Mouse (Mus musculus): ENCODE measurements around the gene Arid5b. TPM values are rescaled to one million over a fixed set of nuclear protein-coding genes. Genes with fewer than 3 reads are reported as not detected.

The Arid5b gene
- total RNA-seq, 2 experiments from 2014 or later: 27.3 to 33.9 TPM

DNA sequence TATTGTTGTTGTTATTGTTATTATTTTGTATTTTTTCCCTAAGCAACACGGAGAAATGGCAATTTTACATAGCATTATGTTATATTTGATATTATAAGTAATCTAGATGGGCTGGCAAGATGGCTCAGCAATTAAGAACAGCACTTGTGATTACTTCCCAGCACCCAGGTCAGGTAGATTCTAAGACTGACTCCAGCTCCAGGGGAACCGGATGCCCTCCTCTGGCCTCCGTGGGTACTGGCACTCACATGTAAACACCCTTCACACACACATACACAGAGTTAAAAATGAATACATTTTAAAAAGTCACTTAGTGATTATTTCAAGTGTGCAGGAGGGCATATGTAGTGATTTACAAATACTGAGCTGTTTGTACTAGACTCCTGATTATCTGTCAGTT lies 190.8 kb downstream of the Arid5b start:
- no peak for DNase-seq

DNA sequence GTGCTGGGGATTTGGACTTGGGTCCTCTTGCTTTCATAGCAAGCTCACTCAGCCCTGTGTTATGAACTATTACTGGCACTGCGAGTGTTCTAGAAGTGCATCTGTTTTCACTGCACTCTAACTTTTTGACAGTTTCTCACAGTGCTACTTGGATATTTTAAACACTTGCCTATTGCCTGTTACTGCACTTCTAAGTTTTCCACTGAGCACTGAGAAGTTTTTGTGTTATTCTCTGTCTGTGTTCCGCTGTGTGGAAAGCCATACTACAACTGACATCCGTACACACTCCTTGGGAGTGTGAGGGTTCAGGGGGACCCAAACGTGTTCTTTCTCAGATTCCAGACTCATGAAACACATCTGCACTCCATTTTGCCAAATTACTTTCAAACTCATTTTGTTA lies 191.6 kb downstream of the Arid5b start:
- no peak for DNase-seq

DNA sequence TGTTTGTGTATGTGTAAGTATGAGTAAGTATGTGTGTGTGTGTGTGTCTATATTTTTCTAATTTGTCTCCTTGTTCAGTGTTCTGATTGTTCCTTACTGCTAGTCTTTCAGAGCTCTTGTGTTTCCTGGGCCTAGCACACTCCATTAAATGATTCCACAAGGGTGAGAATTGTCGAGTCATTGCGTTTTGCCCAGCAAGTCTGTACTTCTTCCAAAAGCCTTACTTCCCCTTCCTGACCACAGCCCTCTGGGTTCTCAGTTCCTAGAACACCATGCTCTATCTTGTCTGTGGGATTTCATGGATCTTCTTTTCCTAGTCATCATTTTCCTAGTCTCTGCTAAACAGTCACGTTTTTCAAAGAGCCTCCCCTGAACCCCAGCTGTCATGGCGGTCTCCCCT lies 193.0 kb downstream of the Arid5b start:
- no peak for DNase-seq

DNA sequence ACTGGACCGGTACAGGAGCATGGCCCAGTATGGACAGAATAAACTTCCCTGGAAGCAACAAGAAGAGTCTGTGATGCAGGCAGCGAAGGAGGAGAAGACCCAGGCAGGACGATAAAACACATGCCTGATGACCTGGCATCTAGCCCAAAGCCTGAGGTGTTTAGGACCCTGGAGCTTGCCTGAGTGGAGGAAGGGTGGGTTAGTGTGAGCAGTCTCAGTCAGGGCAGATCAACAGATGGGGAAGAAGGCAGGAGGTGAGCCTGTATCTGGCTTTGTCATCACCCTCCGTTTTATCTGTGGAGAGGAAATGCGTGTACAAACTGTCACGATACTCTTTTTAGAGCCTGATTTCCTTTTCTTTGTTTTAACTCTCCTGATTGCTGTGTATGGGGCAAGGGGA lies 196.8 kb downstream of the Arid5b start:
- no peak for DNase-seq

DNA sequence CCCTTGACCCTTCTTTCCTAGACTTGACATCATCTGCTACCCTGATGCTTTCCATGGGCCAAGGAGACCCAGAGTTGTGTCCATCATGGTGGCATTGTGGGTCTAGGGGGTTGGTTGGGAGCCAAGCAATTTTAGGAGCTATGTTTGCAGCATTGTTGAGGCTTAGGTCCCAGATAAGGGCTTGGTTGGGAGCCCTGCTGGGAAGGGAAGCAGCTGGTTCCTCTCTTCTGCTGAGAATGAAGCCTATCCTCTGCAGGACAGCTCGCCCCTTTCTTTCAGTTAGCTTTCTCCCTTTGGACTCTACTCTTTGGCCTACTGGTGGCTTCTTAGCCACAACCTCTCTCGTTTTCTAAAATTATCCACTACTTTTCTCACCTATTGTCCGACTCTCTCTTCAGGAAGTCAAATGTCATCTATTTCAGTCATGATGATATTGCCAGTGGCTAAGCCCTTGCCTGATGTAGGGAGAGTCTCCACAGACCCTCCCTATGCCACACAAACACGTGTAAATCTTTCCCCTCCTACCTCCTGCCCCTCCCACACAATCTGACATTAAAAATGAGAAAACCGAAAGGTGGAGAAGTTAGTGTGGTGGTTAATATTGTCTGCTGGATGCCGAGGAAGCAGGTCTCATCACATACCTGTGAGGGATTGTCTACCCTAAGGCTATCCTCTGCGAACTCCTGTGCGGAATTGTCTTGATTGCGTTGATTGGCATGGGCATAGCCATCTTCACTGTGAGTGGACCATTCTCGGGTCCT lies 198.4 kb downstream of the Arid5b start:
- DNase-seq: no peak

- DNase-seq: no peak
These were observed 199.8 kb downstream of the Arid5b start for GRCm38 (mm10) chr10:68078708-68079107.

- DNase-seq: no peak
These were observed 203.4 kb downstream of the Arid5b start for GRCm38 (mm10) chr10:68075181-68075580.

DNA sequence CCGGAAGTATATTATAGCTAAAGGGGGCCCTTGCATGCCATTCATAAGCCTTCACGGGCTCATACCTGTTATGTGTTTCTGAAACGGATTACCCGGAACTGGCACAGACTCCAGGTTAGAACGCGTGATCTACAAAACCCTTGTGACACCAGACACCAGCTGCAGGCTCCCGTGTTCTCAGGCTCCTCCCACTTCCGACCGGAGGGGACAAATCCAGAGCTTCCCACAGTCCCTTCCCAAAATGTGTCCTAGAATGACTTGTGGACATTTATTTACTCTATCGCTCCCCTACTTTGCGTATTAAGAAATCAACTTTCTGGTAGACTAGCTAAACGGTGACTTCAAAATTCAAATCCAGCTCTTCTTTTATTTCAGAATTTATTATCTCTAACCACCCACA lies 204.2 kb downstream of the Arid5b start:
- DNase-seq: no peak

DNA sequence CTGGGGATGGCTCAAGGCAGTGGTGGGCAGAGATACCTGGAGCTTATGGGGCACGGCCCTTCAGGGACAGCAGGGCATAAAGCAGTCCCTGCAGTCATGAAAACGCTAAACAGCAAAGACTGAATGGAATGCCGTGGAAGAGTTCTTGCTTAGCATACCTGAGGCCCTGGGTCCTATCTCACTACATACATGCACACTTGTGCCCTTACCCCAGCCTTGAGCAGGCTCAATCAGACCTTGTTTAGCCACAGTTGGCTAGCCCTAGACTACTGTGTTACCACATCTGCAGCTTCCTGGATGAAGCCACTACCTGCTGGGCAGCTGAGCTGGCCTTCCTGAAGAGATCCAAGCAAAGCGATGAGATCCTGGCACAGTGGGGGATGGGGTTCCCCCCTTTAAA lies 205.9 kb downstream of the Arid5b start:
- no peak for DNase-seq

- DNase-seq: no peak
These were observed 207.5 kb downstream of the Arid5b start for GRCm38 (mm10) chr10:68071041-68071440.

DNA sequence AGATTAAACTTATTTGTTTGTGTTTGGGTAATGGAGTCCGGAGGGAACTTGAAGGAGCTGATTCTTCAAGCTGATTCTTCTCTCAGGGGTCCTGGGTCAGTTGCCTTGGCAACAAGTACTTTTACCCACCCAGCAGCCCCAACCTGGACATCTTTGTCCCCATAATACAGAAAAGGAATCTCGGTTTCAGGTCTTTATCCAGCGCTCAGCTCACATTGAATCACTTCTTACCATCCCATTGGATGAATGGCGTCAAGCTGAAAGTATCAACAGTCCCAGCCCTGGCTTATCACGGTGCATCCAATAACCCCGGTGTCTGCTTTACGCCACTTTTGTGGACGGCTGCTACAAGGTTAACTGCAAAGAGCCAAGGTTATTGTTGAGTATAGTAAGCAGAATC lies 210.1 kb downstream of the Arid5b start:
- no peak for DNase-seq

DNA sequence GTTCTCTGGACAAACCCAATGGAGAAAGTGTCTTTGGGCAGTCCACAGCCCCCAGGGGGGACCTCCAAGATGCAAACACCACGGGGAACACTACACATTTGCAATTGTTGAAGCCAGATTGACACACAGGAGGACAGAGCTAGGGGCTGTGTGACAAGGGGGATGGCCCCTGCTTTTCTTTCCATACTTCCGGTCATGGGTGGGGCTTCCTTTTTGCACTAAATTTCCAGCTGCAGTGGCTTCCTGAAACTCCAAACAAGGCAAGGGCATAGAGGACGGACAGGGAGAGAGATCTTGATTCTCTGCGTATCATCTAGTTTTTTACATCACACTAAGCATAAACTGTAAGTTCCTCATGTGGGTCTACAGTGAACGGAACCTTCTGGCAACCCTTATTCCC lies 210.6 kb downstream of the Arid5b start:
- no peak for DNase-seq

- no peak for DNase-seq
These were observed 212.4 kb downstream of the Arid5b start for GRCm38 (mm10) chr10:68066173-68066572.

- no peak for DNase-seq
These were observed 214.0 kb downstream of the Arid5b start for GRCm38 (mm10) chr10:68064571-68064970.

DNA sequence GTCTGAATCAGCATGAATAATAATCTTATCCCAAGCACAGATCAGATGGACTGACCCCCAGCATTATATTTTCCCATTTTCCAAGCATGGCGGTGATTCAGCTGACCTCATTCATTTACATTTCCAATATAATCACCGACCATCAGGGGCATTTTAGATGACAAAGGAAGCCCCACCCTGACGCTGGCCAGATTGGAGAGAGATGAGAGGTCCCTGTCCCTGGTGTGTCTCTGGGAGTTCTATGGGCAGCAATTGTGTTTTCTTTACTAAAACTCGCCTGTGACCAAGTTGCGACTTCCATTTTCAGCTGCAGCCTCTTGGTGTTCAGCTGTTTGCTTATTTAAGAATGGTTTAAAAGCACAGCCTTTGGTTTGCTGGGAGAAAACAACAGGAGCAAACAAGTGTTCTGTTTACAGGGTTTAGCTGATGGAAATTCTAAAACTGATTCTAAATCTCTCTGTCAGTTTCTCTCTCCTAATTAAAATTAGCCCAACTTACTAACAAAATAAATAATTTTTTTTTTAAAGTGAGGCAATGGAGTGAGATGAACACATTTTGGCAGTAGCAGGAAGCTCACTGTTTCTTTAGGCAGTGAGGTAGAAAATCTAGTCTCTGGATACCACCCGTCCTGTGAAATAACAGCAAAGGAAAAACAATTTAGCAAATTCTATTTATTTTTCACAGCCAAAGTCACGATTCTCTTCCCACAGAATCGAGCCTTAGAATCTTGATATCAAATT lies 214.6 kb downstream of the Arid5b start:
- DNase-seq: no peak

GRCm38 (mm10) chr10:68061249-68061615 lies 217.3 kb downstream of the Arid5b start:
- no peak for DNase-seq

- peak; percentile 15 to 21 for DNase-seq
These were observed 217.8 kb downstream of the Arid5b start for GRCm38 (mm10) chr10:68060590-68061248.

GRCm38 (mm10) chr10:68058378-68058777 lies 220.2 kb downstream of the Arid5b start:
- no peak for DNase-seq

DNA sequence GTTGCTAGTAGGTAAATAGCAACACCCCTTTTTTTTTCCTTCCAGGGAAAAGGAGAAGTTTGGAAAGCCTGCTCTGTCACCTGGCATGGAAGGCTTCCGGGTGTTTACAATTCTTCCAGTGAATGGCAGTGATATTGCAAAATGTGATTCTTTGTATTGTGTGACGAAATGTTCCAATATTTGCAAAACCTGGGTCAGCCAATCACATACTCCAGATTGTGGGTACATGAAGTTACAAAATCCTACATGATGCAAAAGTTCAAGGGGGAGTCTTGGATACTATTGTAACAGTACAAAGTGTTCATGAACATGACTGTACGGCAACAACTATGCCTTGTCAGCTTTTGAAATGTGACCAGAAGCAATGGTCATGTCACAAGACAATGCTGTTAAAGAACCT lies 220.7 kb downstream of the Arid5b start:
- DNase-seq: peak; percentile 7 to 28

GRCm38 (mm10) chr10:68054706-68055105 lies 223.8 kb downstream of the Arid5b start:
- no peak for DNase-seq

DNA sequence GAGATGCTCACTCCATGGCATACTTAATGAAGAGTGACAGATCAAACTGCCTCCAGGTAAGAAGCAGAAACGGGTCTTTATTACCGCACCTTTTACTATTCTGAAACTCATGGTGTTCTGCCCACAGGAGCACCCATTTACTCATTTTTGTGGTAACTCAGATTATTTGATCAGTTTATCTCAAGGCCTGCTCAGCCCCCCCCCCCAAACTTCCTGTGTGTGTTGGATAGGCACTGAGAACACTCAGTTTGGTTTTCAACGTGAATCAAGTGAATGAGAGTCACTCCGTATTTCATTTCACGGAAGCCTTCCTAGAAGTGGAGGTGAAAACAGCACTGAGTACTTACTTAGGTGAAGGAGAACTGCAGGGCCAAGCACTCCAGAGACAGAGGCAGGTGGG lies 224.4 kb downstream of the Arid5b start:
- DNase-seq: no peak

- no peak for DNase-seq
These were observed 226.2 kb downstream of the Arid5b start for GRCm38 (mm10) chr10:68052307-68052706.

- no peak for DNase-seq
These were observed 227.1 kb downstream of the Arid5b start for GRCm38 (mm10) chr10:68051316-68051933.
